Mouse (Mus musculus): ENCODE results near the gene 4930426L09Rik. TPM values are rescaled to one million over a fixed set of nuclear protein-coding genes. Genes with fewer than 3 reads are reported as not detected.
"Not testable (repeated sequence)": the region's sequence is repeated elsewhere in the genome, so short reads cannot be mapped to it uniquely, and the experiment has no call there.

4930426L09Rik gene
- polyA plus RNA-seq, 1 experiment: 0.47 TPM

GRCm38 (mm10) chr2:18999395-18999794, 1.3 kb downstream of the 4930426L09Rik start:
- 91% methylated on average over 2 of the region's 2 CpGs for WGBS
- H3K4me1 ChIP-seq (ENCODE audit: control insufficient read depth, insufficient read depth, low read length): no peaks in the 10 kb centered on the region; the same call in 1 of the 2 replicates
- no peak overlapping the region for H3K4me3 ChIP-seq (replicated peaks; ENCODE audit: extremely low read depth, low read depth, low read length)
- DNase-seq: no peak
- no peak for TF ChIP-seq CTCF (IDR thresholded peaks at IDR 0.05; ENCODE audit: insufficient read depth, low read length)
- TF ChIP-seq POLR2A (IDR thresholded peaks at IDR 0.05; ENCODE audit: borderline replicate concordance, extremely low read depth, low read depth, low read length): no peak

- WGBS: 63% methylated on average over 10 of the region's 10 CpGs
- Histone ChIP-seq H3K4me3 (replicated peaks; ENCODE audit: extremely low read depth, low read depth, low read length) (no peak overlapping the region), H3K4me1 (ENCODE audit: control insufficient read depth, insufficient read depth, low read length) (peaks cover 4% of the 10 kb centered on the region; the same call in 1 of the 2 replicates)
- DNase-seq: peak; percentile 10
- TF ChIP-seq CTCF (IDR thresholded peaks at IDR 0.05; ENCODE audit: insufficient read depth, low read length) (no peak), POLR2A (IDR thresholded peaks at IDR 0.05; ENCODE audit: borderline replicate concordance, extremely low read depth, low read depth, low read length) (no peak)
These were observed 6.7 kb downstream of the 4930426L09Rik start for GRCm38 (mm10) chr2:19004801-19005200.

- Histone ChIP-seq H3K4me3 (replicated peaks; ENCODE audit: extremely low read depth, low read depth, low read length) (no peak overlapping the region), H3K4me1 (ENCODE audit: control insufficient read depth, insufficient read depth, low read length) (peaks cover 4% of the 10 kb centered on the region; the same call in 1 of the 2 replicates)
- 74% methylated on average over 7 of the region's 7 CpGs for WGBS
- DNase-seq: no peak
- TF ChIP-seq POLR2A (IDR thresholded peaks at IDR 0.05; ENCODE audit: borderline replicate concordance, extremely low read depth, low read depth, low read length): no peak
- no peak for TF ChIP-seq CTCF (IDR thresholded peaks at IDR 0.05; ENCODE audit: insufficient read depth, low read length)
These were observed 8.0 kb downstream of the 4930426L09Rik start for GRCm38 (mm10) chr2:19006124-19006523.

GRCm38 (mm10) chr2:19007580-19007979, 9.4 kb downstream of the 4930426L09Rik start:
- DNase-seq: no peak
- WGBS: 65% methylated on average over 4 of the region's 4 CpGs

DNA sequence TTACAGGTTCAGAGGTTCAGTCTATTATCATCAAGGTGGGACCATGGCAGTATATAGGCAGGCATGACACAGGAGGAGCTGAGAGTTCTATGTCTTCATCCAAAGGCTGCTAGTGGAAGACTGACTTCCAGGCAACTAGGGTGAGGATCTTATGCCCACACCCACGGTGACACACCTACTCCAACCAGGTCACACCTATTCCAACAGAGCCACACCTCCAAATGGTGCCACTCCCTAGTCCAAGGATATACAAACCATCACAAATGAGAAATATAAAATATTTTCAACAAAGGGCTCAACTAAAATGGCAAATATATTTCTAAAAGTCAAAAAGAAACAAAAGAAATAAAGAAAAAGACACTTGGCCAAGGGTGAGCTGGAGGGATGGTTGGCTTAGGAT, 12.4 kb downstream of the 4930426L09Rik start:
- not testable (repeated sequence) for DNase-seq; H3K4me1 ChIP-seq (ENCODE audit: control insufficient read depth, insufficient read depth, low read length); H3K4me3 ChIP-seq (replicated peaks; ENCODE audit: extremely low read depth, low read depth, low read length)
- WGBS: 81% methylated on average over 1 of the region's 1 CpGs

More at GRCm38 (mm10) chr2:19007580-19007979, 9.4 kb downstream of the 4930426L09Rik start:
- Histone ChIP-seq H3K4me1 (ENCODE audit: control insufficient read depth, insufficient read depth, low read length) (peaks cover 4% of the 10 kb centered on the region; the same call in 1 of the 2 replicates), H3K4me3 (replicated peaks; ENCODE audit: extremely low read depth, low read depth, low read length) (no peak overlapping the region)
- TF ChIP-seq POLR2A (IDR thresholded peaks at IDR 0.05; ENCODE audit: borderline replicate concordance, extremely low read depth, low read depth, low read length): no peak
- no peak for TF ChIP-seq CTCF (IDR thresholded peaks at IDR 0.05; ENCODE audit: insufficient read depth, low read length)

GRCm38 (mm10) chr2:19011443-19011842, 13.3 kb downstream of the 4930426L09Rik start:
- DNase-seq: no peak
- 55% methylated on average over 6 of the region's 6 CpGs for WGBS
- Histone ChIP-seq H3K4me1 (ENCODE audit: control insufficient read depth, insufficient read depth, low read length) (no peaks in the 10 kb centered on the region), H3K4me3 (replicated peaks; ENCODE audit: extremely low read depth, low read depth, low read length) (no peak overlapping the region)
- TF ChIP-seq CTCF (IDR thresholded peaks at IDR 0.05; ENCODE audit: insufficient read depth, low read length): no peak
- no peak for TF ChIP-seq POLR2A (IDR thresholded peaks at IDR 0.05; ENCODE audit: borderline replicate concordance, extremely low read depth, low read depth, low read length)

- Histone ChIP-seq H3K4me3 (replicated peaks; ENCODE audit: extremely low read depth, low read depth, low read length) (no peak overlapping the region), H3K4me1 (ENCODE audit: control insufficient read depth, insufficient read depth, low read length) (no peaks in the 10 kb centered on the region)
- 83% methylated on average over 5 of the region's 5 CpGs for WGBS
- no peak for TF ChIP-seq CTCF (IDR thresholded peaks at IDR 0.05; ENCODE audit: insufficient read depth, low read length)
- TF ChIP-seq POLR2A (IDR thresholded peaks at IDR 0.05; ENCODE audit: borderline replicate concordance, extremely low read depth, low read depth, low read length): no peak
- DNase-seq: no peak
These were observed 18.2 kb downstream of the 4930426L09Rik start for GRCm38 (mm10) chr2:19016348-19016747.

DNA sequence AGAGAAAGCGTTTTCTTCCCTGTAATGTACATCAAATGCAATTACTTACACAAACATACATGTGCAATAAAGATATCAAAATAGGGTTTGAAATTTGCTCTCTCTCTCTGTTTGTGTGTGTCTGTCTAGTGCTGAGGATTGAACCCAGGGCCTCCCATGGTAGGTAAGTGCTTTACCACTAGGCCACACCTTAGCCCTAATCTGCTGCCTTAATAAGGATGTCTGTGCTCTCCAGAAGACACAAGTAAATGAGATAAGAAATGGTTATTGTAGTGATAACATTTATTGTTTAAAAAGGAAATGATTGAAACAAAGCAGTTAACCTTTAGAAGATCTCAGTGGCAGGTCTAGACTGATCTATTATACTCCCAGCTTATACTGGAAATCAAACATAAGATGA, 18.7 kb downstream of the 4930426L09Rik start:
- no peak for TF ChIP-seq POLR2A (IDR thresholded peaks at IDR 0.05; ENCODE audit: borderline replicate concordance, extremely low read depth, low read depth, low read length)
- TF ChIP-seq CTCF (IDR thresholded peaks at IDR 0.05; ENCODE audit: insufficient read depth, low read length): no peak
- 53% methylated on average over 1 of the region's 1 CpGs for WGBS
- no peak overlapping the region for H3K4me3 ChIP-seq (replicated peaks; ENCODE audit: extremely low read depth, low read depth, low read length)
- no peak for DNase-seq
- no peaks in the 10 kb centered on the region for H3K4me1 ChIP-seq (ENCODE audit: control insufficient read depth, insufficient read depth, low read length)

DNA sequence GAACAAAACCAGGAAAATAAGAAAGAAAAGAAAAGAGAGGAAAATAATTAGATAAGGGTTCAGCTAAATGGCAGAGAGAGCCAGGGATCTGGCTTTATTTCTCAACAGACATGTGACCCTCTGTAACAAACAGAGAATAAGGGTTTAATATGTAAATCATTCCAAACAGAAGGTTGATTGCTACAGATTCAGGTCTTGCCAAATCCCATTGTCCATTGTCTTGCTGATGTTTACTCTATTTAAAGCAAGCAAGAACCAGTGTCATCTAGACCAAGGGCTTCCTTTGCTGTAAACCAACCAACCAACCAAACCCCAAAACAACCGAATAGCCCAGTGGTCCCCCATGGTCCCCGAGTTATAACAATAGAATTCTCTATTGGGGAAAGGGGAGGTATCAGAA, 19.9 kb downstream of the 4930426L09Rik start:
- 46% methylated on average over 2 of the region's 2 CpGs for WGBS
- no peak for DNase-seq
- H3K4me3 ChIP-seq (replicated peaks; ENCODE audit: extremely low read depth, low read depth, low read length): no peak overlapping the region
- H3K4me1 ChIP-seq (ENCODE audit: control insufficient read depth, insufficient read depth, low read length): no peaks in the 10 kb centered on the region
- TF ChIP-seq CTCF (IDR thresholded peaks at IDR 0.05; ENCODE audit: insufficient read depth, low read length): no peak

DNA sequence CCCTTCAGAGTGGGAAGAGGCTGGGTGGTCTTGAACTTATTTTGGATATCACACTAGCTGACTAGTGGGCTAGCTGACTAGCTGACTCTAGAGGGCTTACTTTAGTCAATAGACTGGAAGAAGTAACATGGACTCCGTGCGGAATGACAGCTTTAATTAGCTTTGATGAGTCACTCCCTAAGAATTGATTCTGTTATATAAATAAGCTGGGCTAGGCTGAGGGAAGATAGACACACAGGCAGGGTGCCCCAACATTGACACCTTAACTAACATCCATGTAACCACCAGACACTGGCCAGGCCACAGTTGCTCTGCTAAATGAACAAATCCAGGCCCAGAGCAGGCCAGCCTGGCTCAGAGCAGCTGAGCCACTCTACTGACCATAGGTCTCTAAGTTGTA, 26.7 kb downstream of the 4930426L09Rik start:
- no peaks in the 10 kb centered on the region for H3K4me1 ChIP-seq (ENCODE audit: control insufficient read depth, insufficient read depth, low read length)
- TF ChIP-seq POLR2A (IDR thresholded peaks at IDR 0.05; ENCODE audit: borderline replicate concordance, extremely low read depth, low read depth, low read length) (no peak), CTCF (IDR thresholded peaks at IDR 0.05; ENCODE audit: insufficient read depth, low read length) (no peak)
- WGBS: 37% methylated on average over 2 of the region's 2 CpGs
- DNase-seq: no peak
- H3K4me3 ChIP-seq (replicated peaks; ENCODE audit: extremely low read depth, low read depth, low read length): no peak overlapping the region
